Mouse (Mus musculus) forebrain, embryonic 12.5 days (tissue): ENCODE data around the gene Mpp5. TPM values are rescaled to one million over a fixed set of nuclear protein-coding genes. Genes with fewer than 3 reads are reported as not detected.

Experiments
- ATAC-seq: fragments of 200-750 bp; cut with Nextera tagmentation; 2 replicates; pipeline ENCODE4 v1.8.0; 2017; ENCODE audit warnings: moderate TSS enrichment; ENCODE audit not compliant: low FRiP score
- H3K27ac ChIP-seq: fragments of 300-500 bp; sonication (generic); 2 replicates; pipeline ENCODE4 v1.5.1; 2016; ENCODE audit warnings: mild to moderate bottlenecking
- H3K27me3 ChIP-seq: fragments of 300-500 bp; sonication (generic); 2 replicates; pipeline ENCODE4 v1.6.1; 2016; ENCODE audit warnings: mild to moderate bottlenecking
- H3K36me3 ChIP-seq: fragments of 300-500 bp; sonication (generic); replicated peaks from 2 replicates; pipeline ENCODE4 v1.6.1; 2016; ENCODE audit warnings: mild to moderate bottlenecking
- H3K4me1 ChIP-seq: fragments of 300-500 bp; sonication (generic); 2 replicates; pipeline ENCODE4 v1.6.1; 2016
- H3K4me2 ChIP-seq: fragments of 300-500 bp; sonication (generic); 2 replicates; pipeline ENCODE4 v1.6.1; 2016; ENCODE audit warnings: mild to moderate bottlenecking, moderate library complexity
- H3K4me3 ChIP-seq: fragments of 300-500 bp; sonication (generic); replicated peaks from 2 replicates; pipeline ENCODE4 v1.5.1; 2016; ENCODE audit warnings: mild to moderate bottlenecking
- H3K9ac ChIP-seq: fragments of 300-500 bp; sonication (generic); 2 replicates; pipeline ENCODE4 v1.6.1; 2016; ENCODE audit warnings: mild to moderate bottlenecking
- H3K9me3 ChIP-seq: fragments of 300-500 bp; sonication (generic); 2 replicates; pipeline ENCODE4 v1.6.1; 2016
- WGBS: fragments of 180-500 bp; shearing (Covaris S2); methylation state at CpG from one replicate; pipeline ENCODE4 v1.1.7; 2016; 5-methylcytosine and 5-hydroxymethylcytosine counted together
- polyA plus RNA-seq: library from polyadenylated mRNA; unstranded; fragments of >200 nt; fragmentation: Nextera tagmentation; extraction: Ambion mirVana; gene quantifications from 2 replicates; pipeline ENCODE4 v1.2.1, GENCODE M21; 2016

Mpp5 gene
- 26.2 and 30.3 TPM in 2 replicates for polyA plus RNA-seq

GRCm38 (mm10) chr12:78748557-78749377 lies at the start of gene Mpp5:
Gene Mpp5, plus strand, starts transcription at chr12:78748907.
- Histone ChIP-seq H3K36me3 (no peaks in the 10 kb centered on the region), H3K27me3 (peaks cover 4% of the 10 kb centered on the region; the same call in 1 of the 2 replicates), H3K4me2 (peak within 1 kb of the TSS; percentile 94), H3K9ac (peak within 1 kb of the TSS; percentile 88), H3K9me3 (no peaks in the 10 kb centered on the region), H3K4me3 (peak within 1 kb of the TSS; percentile 92), H3K4me1 (peaks cover 12% of the 10 kb centered on the region), H3K27ac (peak within 1 kb of the TSS; percentile 93)
- ATAC-seq, result peak; percentile 100
- WGBS, result under 1% methylated on average over 84 of the region's 98 CpGs

GRCm38 (mm10) chr12:78717783-78718182 lies 30.9 kb upstream of the Mpp5 start:
- Histone ChIP-seq H3K36me3 (no peaks in the 10 kb centered on the region), H3K9me3 (no peaks in the 10 kb centered on the region), H3K4me2 (no peak overlapping the region), H3K27me3 (no peaks in the 10 kb centered on the region), H3K27ac (no peak overlapping the region), H3K9ac (no peak overlapping the region), H3K4me1 (no peaks in the 10 kb centered on the region), H3K4me3 (no peak overlapping the region)
- 76% methylated on average over 2 of the region's 2 CpGs for WGBS
- ATAC-seq, result no peak

DNA sequence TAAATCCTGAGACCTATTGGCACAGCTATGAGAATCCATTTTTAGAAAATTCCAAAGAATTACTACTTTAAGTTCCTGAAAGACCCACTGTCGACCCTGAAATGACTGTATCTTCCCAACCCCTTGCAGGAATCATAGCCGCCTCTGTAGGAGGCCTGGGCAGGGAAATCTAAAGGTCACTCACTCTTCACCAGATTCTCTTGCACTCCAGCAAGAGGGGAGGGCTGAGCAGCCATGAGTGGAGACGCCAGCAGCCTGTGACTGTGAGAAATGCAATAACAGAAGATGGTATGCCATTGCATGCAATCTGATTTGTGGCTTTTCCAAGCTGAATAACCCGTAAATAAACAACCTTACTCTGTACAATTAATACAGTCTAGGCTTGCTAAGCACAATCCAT lies 21.0 kb upstream of the Mpp5 start:
- H3K9ac ChIP-seq, result no peak overlapping the region
- H3K4me1 ChIP-seq, result no peaks in the 10 kb centered on the region
- 77% methylated on average over 4 of the region's 4 CpGs for WGBS
- H3K4me2 ChIP-seq, result no peak overlapping the region
- H3K27me3 ChIP-seq, result no peaks in the 10 kb centered on the region
- no peak for ATAC-seq
- H3K27ac ChIP-seq, result no peak overlapping the region
- H3K4me3 ChIP-seq, result no peak overlapping the region
- H3K36me3 ChIP-seq, result no peaks in the 10 kb centered on the region
- no peaks in the 10 kb centered on the region for H3K9me3 ChIP-seq

DNA sequence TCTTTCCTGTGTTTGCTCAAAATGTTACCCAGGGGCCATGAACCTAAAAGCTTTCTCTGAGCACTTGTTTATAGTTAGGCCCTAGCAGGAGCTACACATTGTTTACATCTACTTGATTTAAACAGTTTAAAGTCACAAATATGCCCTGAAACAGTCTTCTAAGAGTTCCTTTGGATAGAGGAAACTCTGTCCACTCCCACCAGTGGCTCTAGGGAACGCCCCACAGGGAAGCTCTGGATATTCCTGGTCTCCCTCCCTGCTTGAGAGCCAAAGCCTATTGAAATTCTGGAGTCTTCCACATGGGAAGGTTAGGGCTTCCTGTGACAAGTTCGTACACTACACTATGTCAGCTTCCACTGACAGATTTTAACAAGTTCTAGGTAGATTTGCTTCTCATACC lies 9.1 kb upstream of the Mpp5 start:
- ATAC-seq, result no peak
- 73% methylated on average over 2 of the region's 2 CpGs for WGBS

GRCm38 (mm10) chr12:78740289-78740688 lies 8.4 kb upstream of the Mpp5 start:
- no peaks in the 10 kb centered on the region for H3K4me1 ChIP-seq
- H3K27me3 ChIP-seq, result no peaks in the 10 kb centered on the region
- no peaks in the 10 kb centered on the region for H3K36me3 ChIP-seq
- no peak overlapping the region for H3K9ac ChIP-seq
- H3K4me2 ChIP-seq, result no peak overlapping the region
- ATAC-seq, result no peak
- H3K9me3 ChIP-seq, result no peaks in the 10 kb centered on the region
- no peak overlapping the region for H3K4me3 ChIP-seq
- 92% methylated on average over 2 of the region's 2 CpGs for WGBS
- no peak overlapping the region for H3K27ac ChIP-seq

More for the DNA sequence above, 9.1 kb upstream of the Mpp5 start:
- no peaks in the 10 kb centered on the region for H3K9me3 ChIP-seq
- no peak overlapping the region for H3K4me3 ChIP-seq
- no peak overlapping the region for H3K9ac ChIP-seq
- H3K36me3 ChIP-seq, result no peaks in the 10 kb centered on the region
- H3K4me1 ChIP-seq, result no peaks in the 10 kb centered on the region
- no peak overlapping the region for H3K4me2 ChIP-seq
- no peaks in the 10 kb centered on the region for H3K27me3 ChIP-seq
- no peak overlapping the region for H3K27ac ChIP-seq

- no peaks in the 10 kb centered on the region for H3K36me3 ChIP-seq
- no peak overlapping the region for H3K9ac ChIP-seq
- H3K4me1 ChIP-seq, result peaks cover 12% of the 10 kb centered on the region
- no peak for ATAC-seq
- H3K27ac ChIP-seq, result no peak overlapping the region
- 81% methylated on average over 6 of the region's 6 CpGs for WGBS
- H3K4me3 ChIP-seq, result no peak overlapping the region
- no peak overlapping the region for H3K4me2 ChIP-seq
- H3K9me3 ChIP-seq, result no peaks in the 10 kb centered on the region
- peaks cover 4% of the 10 kb centered on the region; the same call in 1 of the 2 replicates for H3K27me3 ChIP-seq
These were observed 2.5 kb upstream of the Mpp5 start for GRCm38 (mm10) chr12:78746226-78746625.

- Histone ChIP-seq H3K9me3 (no peaks in the 10 kb centered on the region), H3K27ac (no peak overlapping the region), H3K9ac (no peak overlapping the region), H3K4me2 (no peak overlapping the region; the same call in 1 of the 2 replicates), H3K27me3 (peaks cover 4% of the 10 kb centered on the region; the same call in 1 of the 2 replicates), H3K4me3 (no peak overlapping the region), H3K36me3 (no peaks in the 10 kb centered on the region), H3K4me1 (peaks cover 12% of the 10 kb centered on the region)
- ATAC-seq, result no peak
- WGBS, result 47% methylated on average over 1 of the region's 1 CpGs
These were observed 1.3 kb upstream of the Mpp5 start for GRCm38 (mm10) chr12:78747406-78747805.

- Histone ChIP-seq H3K9ac (peak overlapping the region; percentile 64), H3K4me2 (peak overlapping the region; percentile 94), H3K4me1 (peaks cover 12% of the 10 kb centered on the region), H3K27me3 (peaks cover 4% of the 10 kb centered on the region; the same call in 1 of the 2 replicates), H3K4me3 (peak overlapping the region; percentile 92), H3K36me3 (no peaks in the 10 kb centered on the region), H3K27ac (no peak overlapping the region), H3K9me3 (no peaks in the 10 kb centered on the region)
- WGBS, result 0% methylated on average over 10 of the region's 10 CpGs
- peak; percentile 36 for ATAC-seq
These were observed 594 bp upstream of the Mpp5 start for GRCm38 (mm10) chr12:78748113-78748512.

DNA sequence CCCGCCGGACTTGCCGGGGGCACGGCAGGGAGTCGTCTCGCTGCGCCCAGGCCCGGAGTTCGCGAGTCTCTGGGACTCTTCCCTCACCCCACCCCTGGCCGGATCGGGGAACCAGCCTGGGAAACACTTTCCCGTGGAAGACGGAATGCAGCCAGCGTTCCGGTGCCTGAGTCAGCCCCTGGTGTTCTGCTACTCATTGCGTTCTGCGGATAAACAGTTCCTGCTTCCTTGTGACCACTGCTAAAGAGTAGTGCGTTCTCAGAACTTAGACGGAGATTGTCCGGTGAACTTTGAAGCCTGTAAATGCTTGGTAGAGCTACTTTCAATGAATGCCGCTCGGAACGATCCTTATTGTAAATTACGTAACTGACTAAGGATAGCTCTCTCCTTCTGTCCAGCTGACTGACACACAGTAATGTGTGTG lies 683 bp downstream of the Mpp5 start:
- peak overlapping the region; percentile 88 for H3K9ac ChIP-seq
- ATAC-seq, result peak; percentile 39; the same call in 1 of the 2 replicates
- no peaks in the 10 kb centered on the region for H3K36me3 ChIP-seq
- no peaks in the 10 kb centered on the region for H3K9me3 ChIP-seq
- H3K27ac ChIP-seq, result peak overlapping the region; percentile 93
- H3K4me2 ChIP-seq, result peak overlapping the region; percentile 61
- peaks cover 12% of the 10 kb centered on the region for H3K4me1 ChIP-seq
- under 1% methylated on average over 25 of the region's 25 CpGs for WGBS
- peak overlapping the region; percentile 92 for H3K4me3 ChIP-seq
- H3K27me3 ChIP-seq, result peaks cover 4% of the 10 kb centered on the region; the same call in 1 of the 2 replicates

DNA sequence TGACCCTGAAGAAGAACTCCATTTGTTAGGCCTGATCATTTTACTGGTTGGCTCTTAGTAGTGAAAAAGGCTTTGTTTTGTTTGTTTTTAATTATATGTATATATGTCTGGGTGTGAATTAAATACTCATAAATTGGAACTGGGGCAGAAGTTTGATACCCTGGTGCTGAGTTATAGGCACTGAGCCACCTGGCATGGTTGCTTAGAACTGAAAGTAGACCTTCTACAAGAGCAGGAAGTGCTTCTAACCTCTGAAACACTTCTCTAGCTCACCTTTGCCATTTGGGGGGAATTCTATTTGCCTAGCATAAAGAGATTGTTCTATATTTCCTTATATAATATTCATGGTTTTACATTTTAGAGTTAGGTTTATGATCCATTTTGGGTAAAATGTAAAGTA lies 13.3 kb downstream of the Mpp5 start:
- H3K27ac ChIP-seq, result no peak overlapping the region
- no peak overlapping the region for H3K4me2 ChIP-seq
- no peaks in the 10 kb centered on the region for H3K4me1 ChIP-seq
- no peaks in the 10 kb centered on the region for H3K27me3 ChIP-seq
- no peaks in the 10 kb centered on the region for H3K36me3 ChIP-seq
- ATAC-seq, result no peak
- no peaks in the 10 kb centered on the region for H3K9me3 ChIP-seq
- no peak overlapping the region for H3K9ac ChIP-seq
- H3K4me3 ChIP-seq, result no peak overlapping the region

DNA sequence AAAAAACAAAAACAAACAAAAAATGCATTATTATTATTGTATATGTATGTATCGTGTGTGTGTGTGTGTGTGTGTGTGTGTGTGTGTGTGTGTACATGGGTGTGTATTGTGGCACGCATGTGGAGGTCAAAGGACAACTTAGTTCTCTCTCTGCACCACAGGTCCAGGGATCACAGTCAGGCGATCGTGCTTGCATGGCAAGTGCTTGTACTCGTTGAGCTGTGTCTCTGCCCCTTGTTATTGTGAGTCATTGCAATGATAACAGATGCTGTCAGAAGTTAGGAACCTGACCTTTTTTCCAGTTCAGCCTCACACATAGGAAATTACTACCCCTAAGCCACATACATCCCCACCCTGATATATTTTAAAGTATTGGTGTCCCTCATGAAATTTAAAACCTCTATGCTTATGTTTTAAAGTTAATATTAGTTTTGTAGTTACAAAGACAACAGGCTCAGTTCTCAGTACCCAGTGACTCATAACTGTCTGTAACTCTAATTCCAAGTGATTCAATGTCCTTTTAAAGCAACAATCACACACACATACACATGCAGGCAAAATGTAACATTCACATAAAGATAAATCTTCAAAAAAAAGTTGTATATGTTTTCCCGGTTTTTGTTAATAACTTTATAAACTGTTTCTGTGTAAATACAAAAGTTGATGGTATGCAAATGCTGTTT lies 20.5 kb downstream of the Mpp5 start:
- Histone ChIP-seq H3K27me3 (no peaks in the 10 kb centered on the region), H3K27ac (no peak overlapping the region), H3K4me1 (no peaks in the 10 kb centered on the region), H3K4me2 (no peak overlapping the region), H3K9ac (no peak overlapping the region), H3K36me3 (no peaks in the 10 kb centered on the region), H3K9me3 (no peaks in the 10 kb centered on the region), H3K4me3 (no peak overlapping the region)
- 86% methylated on average over 6 of the region's 6 CpGs for WGBS
- no peak for ATAC-seq

- Histone ChIP-seq H3K4me2 (no peak overlapping the region), H3K9me3 (no peaks in the 10 kb centered on the region), H3K27ac (no peak overlapping the region), H3K4me1 (peaks cover 10% of the 10 kb centered on the region), H3K9ac (no peak overlapping the region), H3K36me3 (no peaks in the 10 kb centered on the region), H3K4me3 (no peak overlapping the region), H3K27me3 (no peaks in the 10 kb centered on the region)
- ATAC-seq, result no peak
- WGBS, result 79% methylated on average over 2 of the region's 2 CpGs
These were observed 24.5 kb downstream of the Mpp5 start for GRCm38 (mm10) chr12:78773211-78773610.
